Mouse (Mus musculus) right cerebral cortex, postnatal 14 days (tissue): ENCODE measurements around the gene Sugp1.
"Not testable (repeated sequence)": the region's sequence is repeated elsewhere in the genome, so short reads cannot be mapped to it uniquely, and the experiment has no call there.

Experiments used
- DNase-seq: peaks from one replicate; pipeline ENCODE4 v3.0.0; 2022

Sugp1 gene

DNA sequence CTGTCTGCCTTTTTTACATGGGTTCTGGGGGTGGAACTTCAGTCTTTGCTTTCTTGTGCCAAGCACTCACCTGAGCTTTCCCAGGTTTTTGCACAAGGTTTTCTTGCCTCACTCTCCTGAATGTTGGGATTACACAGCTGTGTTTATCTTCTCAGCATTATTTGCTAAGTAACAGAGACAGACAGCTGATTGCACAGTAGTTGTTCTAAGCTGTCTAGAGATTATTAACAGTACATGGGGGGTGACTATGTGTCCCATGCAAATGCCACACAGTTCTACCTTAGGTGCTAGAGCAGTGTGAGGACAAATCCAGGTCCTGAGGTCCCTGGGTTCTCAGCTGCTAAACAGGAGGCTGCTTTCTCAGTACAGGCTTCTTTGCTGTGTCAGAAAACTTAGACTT lies 7.0 kb downstream of the Sugp1 start:
- no peak for DNase-seq

DNA sequence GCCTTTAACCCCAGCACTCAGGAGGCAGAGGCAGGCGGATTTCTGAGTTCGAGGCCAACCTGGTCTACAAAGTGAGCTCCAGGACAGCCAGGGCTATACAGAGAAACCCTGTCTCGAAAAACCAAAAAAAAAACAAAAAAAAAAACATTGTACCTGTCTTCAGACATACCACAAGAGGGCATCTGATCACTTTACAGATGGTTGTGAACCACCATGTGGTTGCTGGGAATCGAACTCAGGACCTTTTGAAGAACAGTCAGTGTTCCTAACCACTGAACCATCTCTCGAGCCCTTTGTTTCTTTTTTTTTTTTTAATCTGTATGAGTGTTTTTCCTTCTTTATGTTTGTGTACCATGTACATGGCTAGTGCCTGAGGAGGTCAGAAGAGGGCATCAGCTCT lies 7.8 kb downstream of the Sugp1 start:
- DNase-seq = not testable (repeated sequence)

DNA sequence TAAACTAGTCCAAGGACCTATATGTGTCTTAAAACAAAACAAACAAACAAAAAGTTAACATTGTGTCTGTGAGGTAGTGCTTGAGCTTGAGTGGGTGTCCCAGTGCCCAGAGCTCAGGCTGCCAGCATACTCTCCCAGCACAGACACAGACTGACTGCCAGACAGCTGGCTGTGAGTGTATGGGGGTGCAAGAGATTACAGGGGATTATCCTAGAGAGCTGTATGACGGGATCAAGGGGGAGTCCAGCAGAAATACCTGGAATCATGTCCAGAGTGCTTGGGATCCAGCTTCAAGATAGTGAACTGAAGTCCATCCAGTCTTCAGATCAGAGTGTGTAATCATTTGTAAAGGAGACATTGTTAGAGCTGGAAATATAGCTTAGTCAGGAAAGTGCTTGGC lies 15.1 kb downstream of the Sugp1 start:
- DNase-seq = no peak

DNA sequence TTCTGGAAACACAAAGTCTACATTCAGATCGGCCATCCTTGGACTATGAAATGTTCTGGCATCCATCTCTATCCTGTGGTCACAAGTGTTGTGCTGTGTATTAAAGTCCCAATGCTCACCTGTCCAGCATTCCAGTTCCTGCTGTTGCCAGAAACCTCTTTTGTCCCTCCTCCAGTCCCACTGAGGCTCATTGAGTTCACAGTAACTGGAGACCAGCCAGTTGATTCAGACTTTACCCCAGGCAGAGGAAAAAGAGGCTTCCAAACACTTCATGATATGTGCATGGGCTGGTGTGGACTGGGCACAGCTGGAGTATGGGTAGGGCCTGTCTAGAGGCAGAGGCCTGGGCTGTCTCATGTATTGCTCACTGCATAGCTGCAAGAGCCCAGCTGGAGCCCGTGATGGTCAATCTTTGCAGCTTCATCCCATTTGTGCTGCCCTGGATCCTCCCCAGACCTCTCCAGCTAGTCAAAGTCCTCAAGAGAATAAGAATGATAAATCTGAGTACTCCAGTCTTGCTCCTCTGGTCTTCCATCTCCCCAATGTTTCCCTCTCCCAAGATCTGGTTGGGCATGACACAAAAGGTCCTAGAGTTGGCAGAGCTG lies 29.3 kb downstream of the Sugp1 start:
- DNase-seq = no peak

DNA sequence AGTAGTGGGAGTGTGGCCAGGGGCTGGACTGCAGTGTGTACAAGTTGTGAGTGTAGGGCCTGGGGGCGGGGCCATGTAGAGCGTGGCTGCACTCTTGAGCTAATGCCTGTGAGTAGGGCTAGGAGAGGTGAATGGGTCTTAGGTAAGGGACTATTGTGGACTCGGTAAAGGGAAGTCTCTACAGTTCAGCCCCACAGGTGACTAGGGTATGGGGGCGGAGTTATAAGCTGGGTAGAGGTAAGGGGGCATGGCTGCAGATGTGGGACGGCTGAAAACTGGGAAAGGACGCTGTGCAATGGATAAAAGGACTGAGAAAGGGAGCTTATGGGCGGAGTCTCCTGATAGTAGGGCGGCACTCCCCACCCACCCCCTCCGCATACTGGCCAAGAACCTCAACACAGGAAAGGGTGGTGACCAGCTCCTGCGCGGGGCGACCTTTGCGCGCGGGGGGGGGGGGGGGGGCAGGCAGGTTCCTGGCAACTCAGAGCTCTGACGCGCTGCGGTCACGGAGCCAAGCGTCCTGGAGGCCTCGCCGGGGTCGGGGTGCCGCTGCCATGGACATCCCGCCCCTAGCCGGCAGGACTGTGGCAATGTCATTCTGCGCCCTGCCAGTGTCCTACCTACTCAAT lies 29.9 kb downstream of the Sugp1 start, which contains the start of gene Tm6sf2:
Gene Tm6sf2 (plus strand): TSS at position 484 of the 629 bp plus-strand sequence.
- no peak for DNase-seq

DNA sequence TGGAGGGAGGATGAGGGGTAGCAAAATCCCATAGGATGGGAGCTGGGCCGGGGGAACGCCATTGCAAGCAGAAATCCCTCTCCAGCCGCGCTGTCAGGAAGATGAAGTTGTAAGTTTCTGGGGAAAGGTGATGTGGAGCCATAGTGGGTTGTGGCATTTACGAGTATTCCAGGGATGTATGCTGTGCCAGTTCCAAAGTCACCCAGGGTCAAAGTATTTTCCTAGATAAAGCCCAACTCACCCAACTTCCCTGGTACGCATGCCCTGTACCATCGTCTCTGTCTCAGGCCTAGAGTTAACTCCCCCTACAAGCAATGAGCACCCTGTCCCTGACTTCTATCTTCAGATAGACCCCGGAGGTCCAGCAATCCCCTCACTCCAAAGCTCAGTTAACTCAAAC lies 30.5 kb downstream of the Sugp1 start:
- DNase-seq = no peak

DNA sequence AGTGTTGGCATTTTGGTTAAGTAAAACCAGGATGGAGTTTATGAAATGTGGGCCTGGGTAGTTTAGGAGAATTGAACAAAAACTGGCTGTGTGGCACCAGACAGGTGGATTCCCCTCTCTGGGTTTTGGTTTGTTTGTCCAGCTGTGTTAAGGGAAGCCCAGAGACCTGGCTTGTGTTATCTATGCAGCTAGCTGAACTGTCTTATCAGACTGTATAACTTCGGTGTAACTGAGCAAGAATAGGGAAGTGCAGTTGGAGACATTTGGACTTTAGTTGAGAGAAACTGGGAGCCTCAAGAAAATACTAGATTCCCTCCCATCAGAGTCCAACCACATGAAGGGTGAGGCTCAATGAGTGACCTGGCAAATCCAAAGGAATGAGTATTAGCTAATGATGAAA lies 31.1 kb downstream of the Sugp1 start:
- no peak for DNase-seq

DNA sequence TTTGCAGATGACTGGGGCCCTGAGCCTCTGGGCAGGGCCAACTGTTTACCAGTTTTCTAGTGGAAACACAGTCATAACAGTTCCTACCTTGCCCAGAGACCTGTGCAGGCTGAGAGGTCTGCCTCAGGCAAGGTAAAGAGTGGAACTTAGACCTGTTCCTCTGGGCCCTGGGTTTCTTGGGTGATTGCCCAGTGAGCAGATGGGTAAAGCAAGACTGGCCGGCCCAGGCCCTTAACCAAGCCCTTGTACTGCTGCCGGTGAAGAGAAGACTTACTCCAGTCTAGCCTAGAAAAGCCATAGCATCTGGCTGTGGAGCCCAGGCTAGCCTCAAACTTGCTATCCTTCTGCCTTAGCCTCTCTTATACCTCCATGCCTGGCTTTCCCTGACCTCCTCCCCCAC lies 39.4 kb downstream of the Sugp1 start:
- DNase-seq = no peak

DNA sequence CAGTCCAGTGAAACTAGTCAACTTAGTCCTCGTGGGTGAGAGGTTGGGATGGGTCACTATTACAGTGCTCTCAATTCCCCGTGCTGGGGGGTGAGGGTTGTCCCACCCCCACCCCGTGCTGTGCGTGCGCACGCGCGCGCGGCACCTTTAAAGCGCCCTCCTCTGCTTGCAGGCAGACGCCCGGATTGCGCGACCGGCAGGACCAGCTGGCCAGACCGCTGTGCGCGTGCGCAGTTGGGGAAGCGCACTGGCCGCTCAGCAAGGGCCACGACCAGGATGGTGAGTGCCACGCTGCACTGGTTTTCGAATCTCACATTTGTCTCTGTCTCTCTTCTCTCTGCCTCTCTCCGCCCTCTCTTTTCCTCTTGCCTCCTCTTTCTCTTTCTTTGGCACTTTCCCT lies 40.7 kb downstream of the Sugp1 start, which contains the start of gene Hapln4:
Gene Hapln4 (plus strand): TSS at position 173 of the 400 bp plus-strand sequence.
- DNase-seq = no peak

DNA sequence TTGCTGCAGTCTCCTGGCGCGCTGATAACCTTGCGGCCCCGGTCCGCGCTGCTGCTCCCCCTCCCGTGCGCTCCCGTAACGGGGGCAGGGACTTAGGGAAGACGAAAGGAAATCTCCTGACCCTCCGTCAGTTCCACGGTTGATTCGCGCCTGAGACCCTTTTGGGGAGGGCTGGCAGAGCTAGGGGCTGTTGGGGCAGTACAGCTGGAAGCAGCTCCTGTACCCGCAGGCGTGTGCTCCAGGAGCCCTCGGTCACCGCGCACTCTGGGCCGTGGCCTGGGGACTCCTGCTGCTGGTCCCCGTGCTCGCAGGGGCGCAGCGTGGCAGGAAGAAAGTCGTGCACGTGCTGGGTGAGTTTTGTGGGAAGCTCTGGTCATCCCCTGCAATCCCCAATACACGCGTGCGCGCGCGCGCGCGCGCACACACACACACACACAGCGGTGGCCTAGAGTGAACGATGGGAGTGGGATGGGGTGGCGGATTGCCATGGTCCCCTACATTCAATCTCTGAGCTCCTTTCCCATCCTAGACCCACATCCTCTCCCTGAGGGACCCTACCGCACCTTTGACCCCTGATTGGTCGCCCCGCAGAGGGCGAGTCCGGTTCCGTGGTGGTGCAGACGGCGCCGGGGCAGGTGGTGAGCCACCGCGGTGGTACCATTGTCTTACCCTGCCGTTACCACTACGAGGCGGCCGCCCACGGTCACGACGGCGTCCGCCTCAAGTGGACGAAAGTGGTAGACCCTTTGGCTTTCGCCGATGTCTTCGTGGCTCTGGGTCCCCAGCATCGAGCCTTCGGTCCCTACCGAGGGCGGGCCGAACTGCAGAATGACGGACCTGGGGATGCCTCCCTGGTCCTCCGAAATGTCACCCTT lies 41.8 kb downstream of the Sugp1 start:
- no peak for DNase-seq

DNA sequence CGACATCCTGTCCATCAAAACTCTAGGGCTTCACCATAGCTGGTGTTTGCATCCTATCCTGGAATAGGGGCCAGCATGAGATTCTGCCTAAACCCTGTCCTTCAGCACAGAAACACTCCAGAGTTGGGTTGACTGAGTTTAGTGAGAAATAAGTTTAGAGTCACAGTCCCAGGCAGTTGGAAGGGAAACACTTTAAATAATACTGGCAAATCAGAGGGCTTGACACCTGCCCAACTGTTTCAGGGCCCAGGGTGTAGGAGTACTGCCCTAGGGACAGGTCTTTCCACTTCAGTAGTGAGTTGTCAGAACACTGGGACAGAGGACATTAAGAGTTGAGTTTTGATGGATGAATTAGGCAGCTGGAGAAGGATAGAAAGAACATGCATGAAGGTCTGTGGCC lies 43.5 kb downstream of the Sugp1 start:
- DNase-seq = no peak

DNA sequence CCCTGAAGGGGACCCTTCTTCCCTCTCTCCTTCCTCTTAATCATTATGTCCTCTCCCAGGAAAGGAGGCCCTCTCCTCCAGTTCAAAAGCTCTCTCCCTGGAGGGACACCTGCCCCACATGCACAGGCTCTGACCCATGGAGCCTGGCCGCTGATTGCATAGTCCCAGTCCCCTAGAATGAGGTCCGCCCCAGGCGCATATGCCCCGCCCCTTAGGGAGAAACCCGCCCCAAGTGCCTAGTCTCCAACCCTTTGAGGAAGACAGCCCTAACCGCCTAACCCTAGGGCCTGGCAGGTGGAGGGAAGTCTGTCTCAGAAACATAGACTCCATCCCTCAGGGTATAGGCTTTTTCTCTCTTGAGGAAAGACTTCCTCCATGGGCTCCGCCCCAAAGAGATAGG lies 44.6 kb downstream of the Sugp1 start:
- DNase-seq = no peak

DNA sequence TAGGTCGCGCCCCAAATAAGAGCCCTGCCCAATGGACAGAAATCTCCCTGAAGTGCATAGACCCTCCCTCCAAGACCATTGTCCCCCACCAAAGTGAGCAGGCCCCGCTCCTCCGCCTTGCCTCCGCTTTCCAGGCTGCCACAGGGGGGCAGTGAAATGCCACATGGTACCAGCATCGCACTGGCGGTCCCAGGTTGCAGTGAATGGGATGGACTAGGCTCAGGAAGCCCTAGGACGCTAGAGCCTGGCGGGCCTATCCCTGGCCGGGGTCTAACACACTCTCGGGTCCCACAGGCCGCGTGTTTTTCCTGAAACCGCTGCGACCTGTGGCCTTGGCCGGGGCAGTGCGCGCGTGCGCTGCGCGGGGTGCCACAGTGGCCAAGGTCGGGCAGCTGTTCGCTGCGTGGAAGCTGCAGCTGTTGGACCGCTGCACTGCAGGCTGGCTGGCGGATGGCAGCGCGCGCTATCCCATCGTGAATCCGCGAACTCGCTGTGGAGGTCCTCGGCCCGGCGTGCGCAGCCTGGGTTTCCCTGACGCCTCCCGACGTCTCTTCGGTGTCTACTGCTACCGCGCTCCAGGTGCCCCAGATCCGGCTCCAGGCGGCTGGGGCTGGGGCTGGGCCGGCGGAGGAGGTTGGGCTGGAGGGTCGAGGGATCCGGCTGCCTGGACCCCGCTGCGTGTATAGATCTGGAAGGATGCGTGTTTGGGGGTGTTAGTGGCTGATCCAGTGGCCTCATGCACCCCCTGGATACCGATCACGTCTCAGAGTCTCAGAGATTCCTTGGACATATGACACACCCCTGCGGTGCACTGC lies 45.4 kb downstream of the Sugp1 start:
- peak; percentile 74 for DNase-seq

DNA sequence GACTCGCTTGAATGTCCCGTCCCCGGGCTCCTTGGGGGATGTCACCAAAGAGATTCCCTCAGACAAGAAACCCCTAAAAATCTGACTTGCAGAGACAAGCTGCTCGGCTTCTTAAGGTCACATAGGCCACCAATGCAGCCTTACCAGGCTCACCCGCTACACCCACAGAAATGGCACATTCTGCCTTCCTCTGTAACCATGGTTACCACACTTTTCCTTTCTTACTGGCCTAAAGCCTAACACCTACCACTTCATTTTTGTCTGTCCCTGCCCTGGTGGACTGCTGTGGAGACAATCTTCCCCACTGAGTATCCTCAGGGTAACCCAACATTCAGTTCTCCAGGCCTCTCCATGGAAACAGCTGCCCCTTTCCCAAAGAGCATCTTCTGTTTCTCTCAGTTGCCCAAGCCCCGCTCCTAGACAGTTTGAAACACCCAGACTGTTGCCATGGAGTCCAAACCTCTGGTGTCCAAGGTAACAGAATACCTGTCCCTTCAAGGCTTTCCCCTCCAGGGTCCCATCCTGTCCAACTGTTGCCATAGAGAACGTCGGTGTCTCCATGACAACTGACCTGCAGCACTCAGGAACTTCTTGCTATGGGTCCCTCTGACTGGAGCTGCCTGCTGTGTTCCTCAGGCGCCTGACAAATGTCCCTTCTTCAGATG lies 46.8 kb downstream of the Sugp1 start:
- DNase-seq = no peak

DNA sequence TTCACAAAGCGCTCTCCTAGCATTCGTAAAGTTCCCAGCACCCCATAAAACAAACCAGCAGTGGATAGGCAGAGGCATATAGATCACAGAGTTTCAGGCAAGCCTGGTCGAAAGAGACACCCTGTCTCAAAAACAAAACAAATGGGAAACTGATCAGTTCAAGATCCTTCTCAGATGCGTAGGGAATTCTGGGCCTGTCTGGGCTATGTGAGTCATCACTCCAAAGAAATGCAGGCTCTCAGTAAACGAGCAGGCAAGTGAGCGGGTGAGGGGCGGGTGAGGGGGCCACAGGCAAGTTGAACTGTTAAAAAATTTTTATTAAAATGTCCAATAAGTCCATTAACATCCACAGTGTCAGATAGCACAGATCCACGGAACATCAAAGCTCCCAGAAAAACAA lies 50.2 kb downstream of the Sugp1 start:
- no peak for DNase-seq

DNA sequence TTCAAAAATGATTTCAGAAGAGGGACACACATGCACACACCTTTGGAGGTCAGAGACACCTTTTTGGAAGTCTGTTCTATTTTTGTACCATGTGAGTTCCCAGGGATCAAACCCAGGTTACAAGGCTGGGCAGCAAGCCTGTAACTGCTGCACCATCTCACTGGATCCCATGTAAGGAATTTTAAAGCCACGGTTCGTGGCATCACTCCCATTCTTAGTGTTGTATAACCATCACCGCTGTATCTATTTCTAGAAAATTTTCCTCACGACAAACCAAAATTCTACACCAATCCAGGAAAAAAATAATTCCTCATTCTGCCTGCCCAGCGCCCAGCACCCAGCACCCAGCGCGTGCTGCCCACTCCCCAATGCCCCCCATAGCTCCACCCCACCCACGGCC lies 56.7 kb downstream of the Sugp1 start:
- no peak for DNase-seq

DNA sequence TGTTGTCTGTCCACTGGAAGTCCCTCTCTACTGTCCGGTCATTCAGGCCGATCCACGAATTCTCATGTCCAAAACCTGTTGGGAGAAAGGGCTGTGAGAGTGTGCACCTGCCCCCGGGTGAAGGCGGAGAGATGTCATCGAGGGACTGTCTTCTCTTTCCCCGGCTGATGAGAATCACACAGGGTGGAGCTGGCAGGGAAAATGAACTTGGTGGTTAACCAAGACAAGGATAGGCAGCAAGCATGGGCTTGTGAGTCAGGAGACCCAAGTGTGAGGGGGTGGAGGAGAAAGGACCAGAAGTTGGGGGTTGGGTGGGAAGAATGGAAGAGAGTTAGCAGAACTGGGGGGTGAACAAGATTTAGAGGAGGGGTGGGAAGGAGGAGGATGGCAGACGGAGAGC lies 57.6 kb downstream of the Sugp1 start:
- no peak for DNase-seq

DNA sequence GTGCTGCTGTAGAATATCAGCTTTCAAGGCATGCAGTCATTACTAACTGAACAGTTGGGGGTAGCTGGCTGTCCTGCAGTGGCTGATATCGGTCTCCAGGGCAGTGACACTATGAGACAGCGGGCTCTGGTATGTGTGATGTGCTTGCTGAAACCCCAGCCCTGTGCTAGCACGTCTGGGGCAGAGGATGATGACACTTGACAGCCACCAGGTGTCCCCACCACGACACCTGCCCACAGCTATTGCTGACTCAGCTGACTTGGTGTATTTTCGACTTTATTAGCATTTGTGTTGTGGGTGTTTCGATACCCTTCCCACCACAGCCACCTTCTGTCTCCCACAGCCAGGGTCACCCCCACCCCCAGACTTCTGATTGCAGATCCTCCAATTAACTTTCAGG lies 61.9 kb downstream of the Sugp1 start:
- DNase-seq = no peak

DNA sequence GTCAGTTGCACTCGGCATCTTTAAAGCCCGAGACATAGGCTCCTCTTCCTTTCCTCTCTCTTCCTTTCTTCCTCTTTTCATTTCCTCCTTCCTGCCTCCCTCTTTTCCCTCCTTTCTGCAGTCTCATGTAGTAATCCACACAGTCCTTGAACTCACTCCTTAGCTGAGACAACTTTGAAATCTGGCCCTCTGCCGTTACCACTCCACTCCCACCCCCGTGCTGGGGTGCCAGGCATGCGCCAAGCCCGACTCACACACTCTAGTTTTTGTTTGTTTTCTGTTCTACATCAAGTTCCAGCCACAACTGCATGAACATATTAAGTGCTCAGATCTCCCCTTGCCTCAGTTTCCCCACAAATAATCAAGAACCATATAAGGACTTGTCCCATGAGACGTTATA lies 62.3 kb downstream of the Sugp1 start:
- no peak for DNase-seq

DNA sequence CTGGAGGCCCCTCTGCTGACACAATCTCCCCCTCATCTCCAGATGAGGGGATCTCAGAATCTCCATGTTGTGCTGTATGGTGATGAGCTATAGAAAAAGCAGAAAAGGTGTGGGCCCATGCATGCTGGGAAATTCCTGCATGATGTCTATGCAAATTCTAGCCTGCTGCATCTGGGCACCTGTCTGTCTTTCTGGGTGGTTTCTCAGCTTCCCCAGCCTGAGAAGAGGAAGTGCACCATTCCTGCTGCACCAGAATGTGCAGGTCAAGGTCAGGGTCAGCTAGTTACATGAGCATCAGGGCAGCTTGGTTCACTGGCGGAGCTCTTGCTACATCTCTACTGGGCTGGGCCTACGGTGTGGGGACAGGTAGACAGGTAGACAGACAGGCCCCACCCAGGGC lies 67.8 kb downstream of the Sugp1 start:
- no peak for DNase-seq

DNA sequence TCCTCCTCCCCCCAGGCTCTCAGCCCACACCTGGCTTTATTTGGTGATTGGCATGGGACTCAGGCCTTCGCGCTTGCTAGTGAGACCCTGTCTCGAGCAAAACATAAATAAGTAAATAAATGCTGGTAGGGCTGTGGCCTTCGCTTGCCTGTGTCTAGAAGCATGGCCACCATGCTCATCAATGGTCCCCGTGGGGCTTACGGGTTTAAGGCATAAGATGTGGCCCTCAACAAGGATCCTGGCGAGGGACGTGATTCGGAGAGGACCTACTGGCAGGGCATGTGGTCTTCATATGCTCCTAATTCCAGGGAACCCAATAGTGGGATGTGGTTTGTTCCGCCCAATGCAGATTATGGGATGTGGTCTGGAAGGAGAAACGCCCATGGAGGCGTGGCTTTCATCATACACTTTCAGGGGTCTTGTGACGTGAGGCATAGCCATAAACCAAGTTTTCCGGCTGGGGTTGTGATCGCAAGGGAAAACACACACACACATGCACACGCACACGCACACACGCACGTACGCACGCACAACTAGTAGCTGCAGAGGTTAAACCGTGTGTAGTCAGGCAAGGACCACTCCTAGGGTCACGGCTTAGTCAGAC lies 68.7 kb downstream of the Sugp1 start:
- DNase-seq = no peak

DNA sequence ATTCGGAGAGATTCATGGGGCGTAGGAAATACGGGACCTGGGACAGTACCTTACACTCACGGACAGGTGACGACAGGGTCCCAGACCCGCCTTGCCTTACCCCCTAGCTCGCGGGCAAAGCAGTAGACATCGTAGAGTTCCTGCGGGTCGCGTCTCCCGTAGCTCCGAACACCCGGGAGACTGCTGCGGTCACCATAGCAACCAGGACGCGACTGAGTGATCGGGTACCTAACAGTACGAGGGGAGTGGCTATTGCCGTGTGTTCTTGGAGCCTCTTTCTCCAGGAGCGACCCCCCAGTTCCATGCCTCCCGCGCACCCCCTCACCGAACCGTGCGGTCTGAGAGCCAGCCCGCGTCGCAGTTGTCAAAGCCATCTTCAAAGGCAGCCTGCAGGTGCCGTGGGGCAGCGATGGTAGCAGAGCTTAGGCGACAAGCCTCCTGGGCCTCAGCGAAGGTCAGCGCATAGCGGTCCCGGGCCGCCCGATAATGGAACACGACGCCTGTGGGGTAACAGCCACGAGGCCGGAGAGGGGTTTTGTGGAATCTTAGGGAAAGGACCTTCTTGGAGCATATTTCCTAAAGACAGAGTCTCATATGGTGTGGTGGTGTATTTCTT lies 69.9 kb downstream of the Sugp1 start:
- DNase-seq = no peak
